Mouse (Mus musculus): ENCODE data around the gene Nsun7. TPM values are rescaled to one million over a fixed set of nuclear protein-coding genes. Genes with fewer than 3 reads are reported as not detected.

The Nsun7 gene
- polyA plus RNA-seq, 1 experiment from 2014 or later, result 1.2 TPM

- Histone ChIP-seq H3K4me1 (replicated peaks; ENCODE audit: control insufficient read depth, insufficient read depth, low read length) (no peaks in the 10 kb centered on the region), H3K27me3 (ENCODE audit: control insufficient read depth, insufficient read depth, low read length) (no peaks in the 10 kb centered on the region), H3K9me3 (ENCODE audit: control insufficient read depth, low read length) (no peaks in the 10 kb centered on the region), H3K4me3 (ENCODE audit: low read depth, low read length) (no peak overlapping the region), H3K9ac (ENCODE audit: low read depth, low read length) (no peak overlapping the region), H3K4me2 (replicated peaks; ENCODE audit: low read depth, low read length) (no peak overlapping the region), H3K27ac (ENCODE audit: low read depth, low read length) (no peak overlapping the region), H3K36me3 (ENCODE audit: control insufficient read depth, insufficient read depth, low read length) (no peaks in the 10 kb centered on the region)
- WGBS, result 68% methylated on average over 3 of the region's 3 CpGs
- ATAC-seq (ENCODE audit: low FRiP score) (no peak), DNase-seq (ENCODE audit: low spot score) (no peak)
These were observed 85.4 kb downstream of the Nsun7 start for GRCm38 (mm10) chr5:66345140-66345539.

GRCm38 (mm10) chr5:66346756-66347155 is 87.1 kb downstream of the Nsun7 start:
- no peak overlapping the region for H3K4me3 ChIP-seq (ENCODE audit: low read depth, low read length)
- H3K27ac ChIP-seq (ENCODE audit: low read depth, low read length), result no peak overlapping the region
- H3K27me3 ChIP-seq (ENCODE audit: control insufficient read depth, insufficient read depth, low read length), result no peaks in the 10 kb centered on the region
- DNase-seq (ENCODE audit: low spot score) (no peak), ATAC-seq (ENCODE audit: low FRiP score) (no peak)
- H3K9me3 ChIP-seq (ENCODE audit: control insufficient read depth, low read length), result no peaks in the 10 kb centered on the region
- WGBS, result 96% methylated on average over 6 of the region's 6 CpGs
- no peak overlapping the region for H3K9ac ChIP-seq (ENCODE audit: low read depth, low read length)
- no peaks in the 10 kb centered on the region for H3K4me1 ChIP-seq (replicated peaks; ENCODE audit: control insufficient read depth, insufficient read depth, low read length)
- no peak overlapping the region for H3K4me2 ChIP-seq (replicated peaks; ENCODE audit: low read depth, low read length)
- no peaks in the 10 kb centered on the region for H3K36me3 ChIP-seq (ENCODE audit: control insufficient read depth, insufficient read depth, low read length)

Other genes with a start within 250 kb of the Nsun7 start
- 6.7 and 8.6 TPM in 2 replicates for gene Rbm47, start 86.8 kb upstream of the Nsun7 start, polyA plus RNA-seq (2014; fragmentation: Nextera tagmentation; extraction: Ambion mirVana)